Mouse (Mus musculus) hindbrain, embryonic 15.5 days (tissue): Measurements from ENCODE around the gene Drd2. TPM values are rescaled to one million over a fixed set of nuclear protein-coding genes. Genes with fewer than 3 reads are reported as not detected.

Source experiments
- ATAC-seq: fragments of 200-750 bp; cut with Nextera tagmentation; 2 replicates; pipeline ENCODE4 v1.8.0; 2017; ENCODE audit warnings: low read depth, moderate number of reproducible peaks, moderate TSS enrichment; ENCODE audit not compliant: low FRiP score
- H3K27ac ChIP-seq: fragments of 300-500 bp; sonication (generic); replicated peaks from 2 replicates; pipeline ENCODE4 v1.5.1; 2015; ENCODE audit warnings: mild to moderate bottlenecking, inconsistent platforms
- H3K27me3 ChIP-seq: fragments of 300-500 bp; sonication (generic); 2 replicates; pipeline ENCODE4 v1.6.1; 2015; ENCODE audit warnings: control low read depth, inconsistent platforms
- H3K36me3 ChIP-seq: fragments of 300-500 bp; sonication (generic); 2 replicates; pipeline ENCODE4 v1.6.1; 2015; ENCODE audit warnings: control low read depth, inconsistent platforms
- H3K4me1 ChIP-seq: fragments of 300-500 bp; sonication (generic); replicated peaks from 2 replicates; pipeline ENCODE4 v1.6.1; 2015; ENCODE audit warnings: control low read depth, inconsistent platforms
- H3K4me2 ChIP-seq: fragments of 300-500 bp; sonication (generic); 2 replicates; pipeline ENCODE4 v1.6.1; 2015; ENCODE audit warnings: moderate library complexity, mild to moderate bottlenecking, inconsistent platforms
- H3K4me3 ChIP-seq: fragments of 300-500 bp; sonication (generic); 2 replicates; pipeline ENCODE4 v1.5.1; 2015; ENCODE audit warnings: mild to moderate bottlenecking, inconsistent platforms
- H3K9ac ChIP-seq: fragments of 300-500 bp; sonication (generic); 2 replicates; pipeline ENCODE4 v1.6.1; 2015; ENCODE audit warnings: inconsistent platforms
- H3K9me3 ChIP-seq: fragments of 300-500 bp; sonication (generic); 2 replicates; pipeline ENCODE4 v1.6.1; 2016; ENCODE audit warnings: control low read depth, inconsistent platforms
- WGBS: fragments of 180-500 bp; shearing (Covaris S2); methylation state at CpG from one replicate; pipeline ENCODE4 v1.1.7; 2015; 5-methylcytosine and 5-hydroxymethylcytosine counted together
- polyA plus RNA-seq: library from polyadenylated mRNA; unstranded; fragments of >200 nt; fragmentation: Nextera tagmentation; extraction: Ambion mirVana; gene quantifications from 2 replicates; pipeline ENCODE4 v1.2.1, GENCODE M21; 2015

Gene Drd2
- polyA plus RNA-seq, 1 experiment from 2014 or later, result 6.8 TPM

DNA sequence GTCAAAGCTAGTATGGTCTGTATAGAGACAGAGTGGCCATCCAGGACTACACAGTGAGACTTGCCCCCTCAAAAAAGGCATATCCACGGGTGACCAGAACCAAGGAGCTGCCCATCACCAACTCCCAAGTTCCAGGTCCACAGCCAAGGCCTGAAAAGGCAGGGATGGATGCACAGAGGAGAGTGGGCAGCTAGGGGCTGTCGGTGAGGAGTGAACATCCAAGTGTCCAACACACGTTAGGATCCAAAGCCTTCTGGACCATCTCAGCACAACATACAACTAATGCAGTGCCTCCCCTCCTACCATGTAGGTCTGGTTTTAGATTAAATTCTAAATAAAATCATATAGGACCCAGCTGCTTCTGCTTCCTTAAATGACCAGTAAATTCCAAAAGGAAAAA, 115.7 kb downstream of the Drd2 start:
- H3K9me3 ChIP-seq, result no peaks in the 10 kb centered on the region
- H3K27me3 ChIP-seq, result no peaks in the 10 kb centered on the region
- WGBS, result 88% methylated on average over 3 of the region's 3 CpGs
- no peak overlapping the region for H3K4me2 ChIP-seq
- no peak for ATAC-seq
- no peak overlapping the region for H3K27ac ChIP-seq
- no peak overlapping the region for H3K9ac ChIP-seq
- H3K36me3 ChIP-seq, result no peaks in the 10 kb centered on the region
- H3K4me1 ChIP-seq, result no peaks in the 10 kb centered on the region
- no peak overlapping the region for H3K4me3 ChIP-seq

Other genes starting within 250 kb of the Drd2 start
- gene Gm4894, start 90.1 kb upstream of the Drd2 start, polyA plus RNA-seq, result 0.56 TPM in 1 of 2 replicates, not detected in the other
- not detected in 2 replicates for gene Ankk1, start 86.4 kb downstream of the Drd2 start, polyA plus RNA-seq
- gene Ttc12, start 145.6 kb downstream of the Drd2 start, polyA plus RNA-seq, result 1.7 and 2.3 TPM in 2 replicates